Mouse (Mus musculus): ENCODE results near the gene Igfbp6. TPM values are rescaled to one million over a fixed set of nuclear protein-coding genes. Genes with fewer than 3 reads are reported as not detected.

Igfbp6 gene
- polyA plus RNA-seq, 1 experiment, result 18.5 TPM

DNA sequence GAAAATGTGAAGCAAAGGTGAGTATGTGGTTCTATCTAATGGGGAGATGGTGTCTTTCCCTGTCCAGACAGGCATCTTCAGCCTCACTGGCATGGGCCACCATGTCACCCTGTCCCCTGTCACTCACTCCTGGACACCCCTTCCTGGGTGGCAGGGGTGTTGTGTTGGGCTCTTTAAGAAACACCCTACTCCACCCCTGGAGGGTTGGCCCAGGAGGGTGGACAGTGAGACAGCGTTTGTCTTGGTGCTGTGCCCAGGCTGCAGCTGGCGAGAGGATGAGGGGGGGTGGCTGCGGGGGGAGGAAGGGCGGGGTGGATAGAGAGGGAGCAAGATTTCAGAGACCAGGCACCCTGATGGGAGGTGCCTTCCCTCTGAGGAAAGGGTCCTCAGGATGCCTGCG lies 38.8 kb upstream of the Igfbp6 start:
- Histone ChIP-seq H3K36me3 (ENCODE audit: control insufficient read depth, insufficient read depth, low read length) (peaks cover 8% of the 10 kb centered on the region; the same call in 1 of the 2 replicates), H3K4me3 (ENCODE audit: insufficient read depth, low read depth, low read length) (peak overlapping the region; percentile 43), H3K27ac (ENCODE audit: insufficient read depth, low read depth, low read length) (peak overlapping the region; percentile 98), H3K4me1 (ENCODE audit: control insufficient read depth, insufficient read depth, low read length) (peaks cover 51% of the 10 kb centered on the region), H3K27me3 (replicated peaks; ENCODE audit: control insufficient read depth, insufficient read depth, low read length) (no peaks in the 10 kb centered on the region)
- DNase-seq, result peak; percentile 91
- no peak for TF ChIP-seq POLR2A (IDR thresholded peaks at IDR 0.05; ENCODE audit: low read depth, low read length)
- TF ChIP-seq CTCF (conservative IDR thresholded peaks at IDR 0.05; ENCODE audit: insufficient read depth, insufficient read length, low read depth, low read length), result no peak
- 4% methylated on average over 5 of the region's 5 CpGs for WGBS

DNA sequence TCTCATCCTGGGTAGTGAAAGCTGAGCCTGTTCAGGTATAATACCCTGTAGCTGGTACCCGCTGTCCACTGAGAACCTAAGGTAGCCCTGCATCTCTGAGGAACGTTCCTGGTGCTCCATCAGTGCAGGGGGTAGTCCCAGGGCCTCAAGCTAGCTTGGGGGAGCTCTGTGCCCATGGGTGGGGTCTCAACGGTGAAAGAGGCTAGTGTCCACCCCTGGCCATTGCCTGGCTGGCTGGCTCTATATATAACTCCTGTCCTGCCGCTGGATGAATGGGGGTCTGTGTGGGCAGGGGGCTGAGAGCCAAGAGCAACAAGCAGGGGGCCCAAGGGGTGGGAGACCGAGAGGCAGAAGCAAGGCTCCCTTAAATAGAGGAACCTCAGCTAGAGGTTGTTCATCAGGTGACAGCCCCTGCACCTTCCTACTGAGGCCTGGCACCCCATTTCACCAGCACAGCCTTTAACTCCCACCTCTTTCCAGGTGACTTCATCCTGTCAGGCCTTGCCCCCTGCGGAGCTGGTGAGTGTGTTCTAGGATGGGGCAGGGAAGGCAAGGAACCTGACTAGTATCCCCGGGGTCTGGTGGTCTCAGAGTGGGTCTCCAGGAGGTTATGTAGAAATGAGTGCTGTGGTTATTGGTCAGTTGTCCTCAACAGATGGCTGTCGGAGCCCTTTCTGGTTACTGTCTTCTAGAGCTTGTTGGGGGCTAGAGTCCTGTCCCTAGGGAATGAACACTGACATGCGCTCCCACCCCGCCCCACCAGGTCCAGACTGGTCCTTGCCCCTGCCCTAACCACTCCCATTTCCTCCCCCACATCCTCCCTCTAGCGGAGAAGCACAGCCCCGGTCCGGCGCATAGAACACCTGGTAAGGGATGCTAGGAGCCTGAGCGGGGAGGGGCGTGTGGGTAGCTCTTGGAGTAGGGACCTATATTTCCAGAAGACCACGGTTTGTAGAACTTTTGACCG lies 38.1 kb upstream of the Igfbp6 start:
- peaks cover 8% of the 10 kb centered on the region for H3K36me3 ChIP-seq (ENCODE audit: control insufficient read depth, insufficient read depth, low read length)
- H3K4me1 ChIP-seq (ENCODE audit: control insufficient read depth, insufficient read depth, low read length), result peaks cover 52% of the 10 kb centered on the region
- H3K4me3 ChIP-seq (ENCODE audit: insufficient read depth, low read depth, low read length), result peak overlapping the region; percentile 42
- H3K27ac ChIP-seq (ENCODE audit: insufficient read depth, low read depth, low read length), result peak overlapping the region; percentile 25; the same call in 1 of the 2 replicates
- no peaks in the 10 kb centered on the region for H3K27me3 ChIP-seq (replicated peaks; ENCODE audit: control insufficient read depth, insufficient read depth, low read length)
- 43% methylated on average over 18 of the region's 18 CpGs for WGBS
- TF ChIP-seq CTCF (conservative IDR thresholded peaks at IDR 0.05; ENCODE audit: insufficient read depth, insufficient read length, low read depth, low read length) (no peak), POLR2A (IDR thresholded peaks at IDR 0.05; ENCODE audit: low read depth, low read length) (no peak)
- DNase-seq, result no peak

DNA sequence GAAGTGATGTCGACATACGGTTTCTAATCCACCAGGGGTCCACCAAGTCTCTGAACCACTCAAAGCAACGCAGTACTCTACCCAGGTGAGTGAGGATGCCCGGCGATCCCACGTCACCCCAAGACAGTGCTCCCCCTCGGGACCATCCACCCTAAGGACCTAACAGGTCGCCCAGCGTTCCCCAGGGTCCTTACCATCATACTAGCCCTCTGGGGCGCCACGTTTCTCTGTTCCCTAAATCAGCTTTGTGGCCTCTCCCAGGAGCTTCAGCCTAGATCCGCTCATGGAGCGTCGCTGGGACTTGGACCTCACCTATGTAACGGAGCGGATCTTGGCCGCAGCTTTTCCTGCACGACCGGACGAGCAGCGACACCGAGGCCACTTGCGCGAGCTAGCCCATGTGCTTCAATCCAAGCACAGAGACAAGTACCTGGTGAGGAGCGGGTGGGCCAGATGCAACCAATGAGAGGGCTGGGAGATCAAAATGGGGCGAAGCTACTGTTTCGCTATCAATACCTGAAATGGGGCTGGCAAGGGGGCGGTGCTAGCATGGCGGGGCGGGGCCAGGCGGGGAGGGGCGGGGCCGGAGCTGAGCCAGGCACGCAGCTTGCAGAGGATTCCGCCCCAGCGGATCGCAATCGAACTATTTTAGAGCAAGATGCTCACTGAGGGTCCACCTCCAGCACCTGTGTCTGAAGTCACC lies 37.3 kb upstream of the Igfbp6 start:
- Histone ChIP-seq H3K4me1 (ENCODE audit: control insufficient read depth, insufficient read depth, low read length) (peaks cover 44% of the 10 kb centered on the region), H3K27me3 (replicated peaks; ENCODE audit: control insufficient read depth, insufficient read depth, low read length) (no peaks in the 10 kb centered on the region), H3K27ac (ENCODE audit: insufficient read depth, low read depth, low read length) (no peak overlapping the region), H3K36me3 (ENCODE audit: control insufficient read depth, insufficient read depth, low read length) (peaks cover 9% of the 10 kb centered on the region), H3K4me3 (ENCODE audit: insufficient read depth, low read depth, low read length) (peak overlapping the region; percentile 42; the same call in 1 of the 2 replicates)
- 53% methylated on average over 38 of the region's 38 CpGs for WGBS
- TF ChIP-seq POLR2A (IDR thresholded peaks at IDR 0.05; ENCODE audit: low read depth, low read length) (no peak), CTCF (conservative IDR thresholded peaks at IDR 0.05; ENCODE audit: insufficient read depth, insufficient read length, low read depth, low read length) (no peak)
- DNase-seq, result no peak

DNA sequence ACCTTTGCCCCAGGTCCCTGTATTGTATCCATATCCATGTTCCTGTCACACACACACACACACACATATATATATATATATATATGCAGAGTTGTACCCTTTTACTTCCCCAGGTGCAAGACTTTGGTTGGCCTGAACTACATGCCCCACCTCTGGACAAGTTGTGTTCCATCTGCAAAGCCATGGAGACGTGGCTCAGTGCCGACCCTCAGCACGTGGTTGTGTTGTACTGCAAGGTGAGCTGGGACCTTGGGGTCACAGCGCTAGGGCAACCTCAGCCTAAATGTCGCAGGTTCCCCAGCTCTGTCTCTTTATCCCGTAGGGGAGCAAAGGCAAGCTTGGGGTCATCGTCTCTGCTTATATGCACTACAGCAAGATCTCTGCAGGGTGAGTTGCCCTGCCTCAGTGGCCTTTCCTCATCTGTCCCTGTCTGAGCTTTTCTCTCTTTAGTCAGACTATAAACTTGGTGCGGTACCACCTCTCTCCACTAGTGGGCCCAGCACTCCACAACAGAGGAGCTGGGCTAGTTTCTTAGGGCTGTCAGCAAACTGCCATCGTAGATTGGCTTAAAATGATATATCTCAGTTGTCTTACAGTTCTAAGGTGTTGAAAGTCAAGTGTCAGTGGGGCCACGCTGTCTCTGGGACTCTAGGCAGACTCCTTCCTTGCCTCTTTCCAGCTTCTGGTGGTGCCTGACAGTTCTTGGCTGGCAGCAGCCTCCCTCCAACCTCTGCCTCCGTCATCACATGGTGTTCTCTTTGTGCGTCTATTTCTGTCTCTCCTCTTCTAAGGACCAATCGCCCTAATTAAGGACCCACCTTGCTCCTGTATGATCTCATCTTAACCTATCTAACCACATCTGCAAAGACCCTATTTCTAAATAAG lies 36.2 kb upstream of the Igfbp6 start:
- Histone ChIP-seq H3K36me3 (ENCODE audit: control insufficient read depth, insufficient read depth, low read length) (peaks cover 12% of the 10 kb centered on the region), H3K4me1 (ENCODE audit: control insufficient read depth, insufficient read depth, low read length) (peaks cover 37% of the 10 kb centered on the region; the same call in 1 of the 2 replicates), H3K4me3 (ENCODE audit: insufficient read depth, low read depth, low read length) (no peak overlapping the region), H3K27ac (ENCODE audit: insufficient read depth, low read depth, low read length) (peak overlapping the region; percentile 15; the same call in 1 of the 2 replicates), H3K27me3 (replicated peaks; ENCODE audit: control insufficient read depth, insufficient read depth, low read length) (no peaks in the 10 kb centered on the region)
- peak; percentile 73 for DNase-seq
- TF ChIP-seq POLR2A (IDR thresholded peaks at IDR 0.05; ENCODE audit: low read depth, low read length), result no peak
- peak; percentile 70 for TF ChIP-seq CTCF (conservative IDR thresholded peaks at IDR 0.05; ENCODE audit: insufficient read depth, insufficient read length, low read depth, low read length)
- WGBS, result 38% methylated on average over 13 of the region's 13 CpGs

DNA sequence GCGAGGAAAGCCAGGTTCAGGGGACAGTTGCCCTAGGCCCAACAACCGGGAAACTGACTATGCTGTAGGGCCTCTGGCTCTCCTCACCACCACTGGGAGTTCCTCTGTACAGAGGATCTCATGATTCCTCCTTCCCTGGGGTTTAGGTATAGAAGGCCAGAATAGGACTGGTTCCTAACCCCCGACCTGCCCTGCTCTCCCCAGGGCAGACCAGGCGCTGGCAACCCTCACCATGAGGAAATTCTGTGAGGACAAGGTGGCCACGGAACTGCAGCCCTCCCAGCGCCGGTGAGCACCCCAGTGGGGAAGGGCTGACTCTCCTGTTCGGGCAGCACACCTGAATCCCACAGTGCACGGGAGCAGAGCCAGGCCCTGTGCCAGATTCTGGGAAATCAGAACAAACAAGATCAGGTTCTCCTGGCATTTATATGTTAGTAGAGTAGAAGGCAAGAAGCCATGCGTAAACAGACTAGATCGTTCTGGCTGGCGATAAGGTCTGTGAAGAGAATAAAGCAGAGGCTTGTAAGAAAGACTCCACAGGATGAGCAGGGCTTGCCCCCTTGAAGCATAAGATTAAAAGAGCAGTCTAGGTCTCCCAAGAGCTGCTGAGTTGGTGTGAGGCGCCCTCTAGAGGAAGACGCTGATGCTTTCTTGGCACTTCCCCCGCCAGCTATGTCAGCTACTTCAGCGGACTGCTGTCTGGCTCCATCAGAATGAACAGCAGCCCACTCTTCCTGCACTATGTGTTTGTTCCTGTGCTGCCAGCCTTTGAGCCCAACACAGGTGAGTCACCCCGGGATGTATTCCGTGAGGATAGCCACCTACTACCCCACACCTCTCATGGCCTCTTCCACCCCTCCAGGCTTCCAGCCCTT lies 35.3 kb upstream of the Igfbp6 start:
- peak; percentile 75 for TF ChIP-seq CTCF (conservative IDR thresholded peaks at IDR 0.05; ENCODE audit: insufficient read depth, insufficient read length, low read depth, low read length)
- no peak for TF ChIP-seq POLR2A (IDR thresholded peaks at IDR 0.05; ENCODE audit: low read depth, low read length)
- Histone ChIP-seq H3K4me1 (ENCODE audit: control insufficient read depth, insufficient read depth, low read length) (peaks cover 28% of the 10 kb centered on the region; the same call in 1 of the 2 replicates), H3K27ac (ENCODE audit: insufficient read depth, low read depth, low read length) (peak overlapping the region; percentile 15), H3K36me3 (ENCODE audit: control insufficient read depth, insufficient read depth, low read length) (peaks cover 14% of the 10 kb centered on the region), H3K27me3 (replicated peaks; ENCODE audit: control insufficient read depth, insufficient read depth, low read length) (no peaks in the 10 kb centered on the region), H3K4me3 (ENCODE audit: insufficient read depth, low read depth, low read length) (no peak overlapping the region)
- peak; percentile 84 for DNase-seq
- WGBS, result 37% methylated on average over 18 of the region's 18 CpGs

DNA sequence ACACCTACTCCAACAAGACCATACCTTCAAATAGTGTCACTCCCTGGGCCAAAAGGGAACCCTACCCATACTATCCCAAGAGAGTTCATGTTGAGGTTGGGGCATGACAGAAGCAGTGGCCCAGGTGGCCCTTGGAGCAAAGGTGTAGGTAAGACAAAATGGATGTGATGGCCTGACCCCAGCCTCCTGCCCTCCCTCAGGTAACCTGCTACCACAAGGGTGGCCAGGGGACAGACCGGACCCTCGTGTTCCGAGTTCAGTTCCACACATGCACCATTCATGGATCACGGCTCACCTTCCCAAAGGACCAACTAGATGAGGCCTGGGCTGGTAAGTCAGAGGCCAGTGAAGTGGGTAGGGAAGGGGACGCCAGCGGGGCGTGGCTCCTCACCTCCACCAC lies 33.9 kb upstream of the Igfbp6 start:
- peaks cover 16% of the 10 kb centered on the region for H3K36me3 ChIP-seq (ENCODE audit: control insufficient read depth, insufficient read depth, low read length)

More for the DNA sequence above, 33.9 kb upstream of the Igfbp6 start:
- H3K27ac ChIP-seq (ENCODE audit: insufficient read depth, low read depth, low read length), result no peak overlapping the region
- no peaks in the 10 kb centered on the region for H3K27me3 ChIP-seq (replicated peaks; ENCODE audit: control insufficient read depth, insufficient read depth, low read length)
- H3K4me3 ChIP-seq (ENCODE audit: insufficient read depth, low read depth, low read length), result no peak overlapping the region
- WGBS, result 63% methylated on average over 7 of the region's 7 CpGs
- peaks cover 23% of the 10 kb centered on the region; the same call in 1 of the 2 replicates for H3K4me1 ChIP-seq (ENCODE audit: control insufficient read depth, insufficient read depth, low read length)
- no peak for DNase-seq
- TF ChIP-seq POLR2A (IDR thresholded peaks at IDR 0.05; ENCODE audit: low read depth, low read length) (no peak), CTCF (conservative IDR thresholded peaks at IDR 0.05; ENCODE audit: insufficient read depth, insufficient read length, low read depth, low read length) (no peak)
